Mouse (Mus musculus): Measurements from ENCODE around the gene Tmem198. TPM values are rescaled to one million over a fixed set of nuclear protein-coding genes. Genes with fewer than 3 reads are reported as not detected.
A peak's percentile ranks its signal among the peaks of the same experiment; 100 is the strongest.

The Tmem198 gene
- polyA plus RNA-seq, 1 experiment from 2014 or later = 1.3 TPM

- no peak overlapping the region for H3K27ac ChIP-seq (ENCODE audit: low read length)
- H3K4me3 ChIP-seq (ENCODE audit: low read depth, low read length) = peak overlapping the region; percentile 21; the same call in 1 of the 2 replicates
- H3K9me3 ChIP-seq (ENCODE audit: low read length) = no peaks in the 10 kb centered on the region
- peak overlapping the region; percentile 50 for H3K4me2 ChIP-seq (replicated peaks; ENCODE audit: low read depth, low read length)
- peaks cover 4% of the 10 kb centered on the region; the same call in 1 of the 2 replicates for H3K4me1 ChIP-seq (ENCODE audit: insufficient read depth, low read depth, low read length)
- H3K9ac ChIP-seq (replicated peaks; ENCODE audit: low read depth) = no peak overlapping the region
- 8% methylated on average over 23 of the region's 23 CpGs for WGBS
- H3K36me3 ChIP-seq (ENCODE audit: insufficient read depth, low read length) = no peaks in the 10 kb centered on the region
- ATAC-seq (0 out of 2 replicates have a peak, but pooled peaks have one; percentile 12), DNase-seq (ENCODE audit: low spot score) (peak; percentile 42)
- H3K27me3 ChIP-seq (replicated peaks; ENCODE audit: insufficient read depth, low read length) = peaks cover 15% of the 10 kb centered on the region; the same call in 1 of the 2 replicates
- no peak for TF ChIP-seq CTCF (IDR thresholded peaks at IDR 0.05)
- no peak for TF ChIP-seq EP300 (IDR thresholded peaks at IDR 0.05)
Measured at GRCm38 (mm10) chr1:75458789-75459684, 20.3 kb upstream of the Tmem198 start.

- ATAC-seq (no peak), DNase-seq (ENCODE audit: low spot score) (no peak)
- no peaks in the 10 kb centered on the region for H3K36me3 ChIP-seq (ENCODE audit: insufficient read depth, low read length)
- no peak overlapping the region for H3K4me3 ChIP-seq (ENCODE audit: low read depth, low read length)
- H3K9ac ChIP-seq (replicated peaks; ENCODE audit: low read depth) = no peak overlapping the region
- H3K4me1 ChIP-seq (ENCODE audit: insufficient read depth, low read depth, low read length) = peaks cover 4% of the 10 kb centered on the region; the same call in 1 of the 2 replicates
- 48% methylated on average over 7 of the region's 7 CpGs for WGBS
- H3K27ac ChIP-seq (ENCODE audit: low read length) = no peak overlapping the region
- TF ChIP-seq CTCF (IDR thresholded peaks at IDR 0.05) = no peak
- H3K9me3 ChIP-seq (ENCODE audit: low read length) = no peaks in the 10 kb centered on the region
- H3K27me3 ChIP-seq (replicated peaks; ENCODE audit: insufficient read depth, low read length) = peaks cover 15% of the 10 kb centered on the region; the same call in 1 of the 2 replicates
- H3K4me2 ChIP-seq (replicated peaks; ENCODE audit: low read depth, low read length) = no peak overlapping the region
Measured at GRCm38 (mm10) chr1:75460297-75460696, 19.0 kb upstream of the Tmem198 start.

GRCm38 (mm10) chr1:75462636-75463035 is 16.7 kb upstream of the Tmem198 start:
- DNase-seq (ENCODE audit: low spot score) (no peak), ATAC-seq (no peak)
- no peak for TF ChIP-seq CTCF (IDR thresholded peaks at IDR 0.05)
- no peak for TF ChIP-seq EP300 (IDR thresholded peaks at IDR 0.05)
- 0 out of 2 replicates have a peak, but pooled peaks cover 8% of the 10 kb centered on the region for H3K27me3 ChIP-seq (replicated peaks; ENCODE audit: insufficient read depth, low read length)
- whole genome bisulfite sequencing = 53% methylated on average over 1 of the region's 1 CpGs
- no peak overlapping the region for H3K4me2 ChIP-seq (replicated peaks; ENCODE audit: low read depth, low read length)
- H3K36me3 ChIP-seq (ENCODE audit: insufficient read depth, low read length) = no peaks in the 10 kb centered on the region
- no peak overlapping the region for H3K4me3 ChIP-seq (ENCODE audit: low read depth, low read length)
- no peak overlapping the region for H3K27ac ChIP-seq (ENCODE audit: low read length)
- no peak overlapping the region for H3K9ac ChIP-seq (replicated peaks; ENCODE audit: low read depth)
- H3K9me3 ChIP-seq (ENCODE audit: low read length) = no peaks in the 10 kb centered on the region
- peaks cover 4% of the 10 kb centered on the region; the same call in 1 of the 2 replicates for H3K4me1 ChIP-seq (ENCODE audit: insufficient read depth, low read depth, low read length)

GRCm38 (mm10) chr1:75463652-75464204 is 15.6 kb upstream of the Tmem198 start:
- 76% methylated on average over 5 of the region's 5 CpGs for WGBS
- Histone ChIP-seq H3K4me2 (replicated peaks; ENCODE audit: low read depth, low read length) (no peak overlapping the region), H3K4me3 (ENCODE audit: low read depth, low read length) (no peak overlapping the region), H3K4me1 (ENCODE audit: insufficient read depth, low read depth, low read length) (no peaks in the 10 kb centered on the region), H3K27me3 (replicated peaks; ENCODE audit: insufficient read depth, low read length) (peaks cover 8% of the 10 kb centered on the region; the same call in 1 of the 2 replicates), H3K36me3 (ENCODE audit: insufficient read depth, low read length) (no peaks in the 10 kb centered on the region), H3K9ac (replicated peaks; ENCODE audit: low read depth) (no peak overlapping the region), H3K9me3 (ENCODE audit: low read length) (no peaks in the 10 kb centered on the region), H3K27ac (ENCODE audit: low read length) (no peak overlapping the region)
- DNase-seq (ENCODE audit: low spot score) = no peak
- TF ChIP-seq CTCF (IDR thresholded peaks at IDR 0.05) (no peak), EP300 (IDR thresholded peaks at IDR 0.05) (no peak)
- ATAC-seq = no peak

GRCm38 (mm10) chr1:75467215-75467927 is 12.0 kb upstream of the Tmem198 start:
- Histone ChIP-seq H3K9ac (replicated peaks; ENCODE audit: low read depth) (no peak overlapping the region), H3K4me3 (ENCODE audit: low read depth, low read length) (no peak overlapping the region), H3K36me3 (ENCODE audit: insufficient read depth, low read length) (no peaks in the 10 kb centered on the region), H3K27me3 (replicated peaks; ENCODE audit: insufficient read depth, low read length) (peaks cover 8% of the 10 kb centered on the region; the same call in 1 of the 2 replicates), H3K4me2 (replicated peaks; ENCODE audit: low read depth, low read length) (no peak overlapping the region), H3K4me1 (ENCODE audit: insufficient read depth, low read depth, low read length) (no peaks in the 10 kb centered on the region), H3K27ac (ENCODE audit: low read length) (no peak overlapping the region), H3K9me3 (ENCODE audit: low read length) (no peaks in the 10 kb centered on the region)
- peak; percentile 78 for ATAC-seq
- no peak for TF ChIP-seq EP300 (IDR thresholded peaks at IDR 0.05)
- TF ChIP-seq CTCF (IDR thresholded peaks at IDR 0.05) = peak; percentile 92
- peak; percentile 89 for DNase-seq (ENCODE audit: low spot score)
- 6% methylated on average over 14 of the region's 14 CpGs for WGBS
